Mouse (Mus musculus) liver, embryonic 12.5 days (tissue): ENCODE results near the gene Gm13695. TPM values are rescaled to one million over a fixed set of nuclear protein-coding genes. Genes with fewer than 3 reads are reported as not detected.
"Not testable (repeated sequence)": the region's sequence is repeated elsewhere in the genome, so short reads cannot be mapped to it uniquely, and the experiment has no call there.

Source experiments
- ATAC-seq: fragments of 200-750 bp; cut with Nextera tagmentation; 2 replicates; pipeline ENCODE4 v1.8.0; 2017; ENCODE audit warnings: moderate number of reproducible peaks, mild to moderate bottlenecking, moderate library complexity
- H3K27ac ChIP-seq: fragments of 300-500 bp; sonication (generic); 2 replicates; pipeline ENCODE4 v1.5.1; 2016; ENCODE audit warnings: mild to moderate bottlenecking
- H3K27me3 ChIP-seq: fragments of 300-500 bp; sonication (generic); replicated peaks from 2 replicates; pipeline ENCODE4 v1.6.1; 2016; ENCODE audit warnings: mild to moderate bottlenecking, moderate library complexity
- H3K36me3 ChIP-seq: fragments of 300-500 bp; sonication (generic); 2 replicates; pipeline ENCODE4 v1.6.1; 2016; ENCODE audit warnings: mild to moderate bottlenecking, moderate library complexity
- H3K4me1 ChIP-seq: fragments of 300-500 bp; sonication (generic); 2 replicates; pipeline ENCODE4 v1.6.1; 2016
- H3K4me2 ChIP-seq: fragments of 300-500 bp; sonication (generic); 2 replicates; pipeline ENCODE4 v1.6.1; 2016; ENCODE audit warnings: mild to moderate bottlenecking, moderate library complexity
- H3K4me3 ChIP-seq: fragments of 300-500 bp; sonication (generic); 2 replicates; pipeline ENCODE4 v1.5.1; 2016; ENCODE audit warnings: mild to moderate bottlenecking, moderate library complexity
- H3K9ac ChIP-seq: fragments of 300-500 bp; sonication (generic); 2 replicates; pipeline ENCODE4 v1.6.1; 2016; ENCODE audit warnings: mild to moderate bottlenecking, moderate library complexity
- H3K9me3 ChIP-seq: fragments of 300-500 bp; sonication (generic); replicated peaks from 2 replicates; pipeline ENCODE4 v1.6.1; 2016; ENCODE audit warnings: mild to moderate bottlenecking, moderate library complexity
- WGBS: fragments of 180-500 bp; shearing (Covaris S2); methylation state at CpG from one replicate; pipeline ENCODE4 v1.1.7; 2016; ENCODE audit not compliant: insufficient replicate concordance; 5-methylcytosine and 5-hydroxymethylcytosine counted together
- polyA plus RNA-seq: library from polyadenylated mRNA; unstranded; fragments of >200 nt; fragmentation: Nextera tagmentation; extraction: Ambion mirVana; gene quantifications from 2 replicates; pipeline ENCODE4 v1.2.1, GENCODE M21; 2016

The Gm13695 gene
- polyA plus RNA-seq, result not detected in 2 replicates

DNA sequence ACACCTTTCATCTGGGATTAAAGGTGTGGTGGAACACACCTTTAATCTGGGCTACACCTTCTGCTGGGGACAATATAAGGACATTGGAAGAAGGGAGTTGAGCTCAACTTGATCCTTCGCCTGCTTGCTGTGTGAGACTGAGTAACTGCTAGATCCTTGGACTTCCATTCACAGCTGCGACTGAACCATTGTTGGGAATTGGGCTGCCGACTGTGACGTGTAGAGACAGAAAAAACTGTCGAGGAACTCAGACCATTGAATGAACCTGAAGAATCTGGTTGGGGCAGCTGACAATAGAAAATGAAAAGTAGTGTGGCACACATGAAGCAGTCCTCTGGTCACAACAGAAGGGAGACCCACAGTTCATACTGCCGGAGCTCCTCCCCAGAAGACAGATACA lies at the start of gene Gm13695:
Gene Gm13695, plus strand, starts transcription at position 301 of the 400 bp plus-strand sequence.
- not testable (repeated sequence) for H3K4me3 ChIP-seq, H3K4me1 ChIP-seq, H3K4me2 ChIP-seq, H3K9ac ChIP-seq, ATAC-seq, H3K27me3 ChIP-seq, H3K27ac ChIP-seq, H3K9me3 ChIP-seq, H3K36me3 ChIP-seq
- no CpG with 5 or more reads among the region's 6 CpGs for WGBS

- ATAC-seq, result no peak
- H3K36me3 ChIP-seq, result no peaks in the 10 kb centered on the region
Measured at GRCm38 (mm10) chr2:83929478-83930088, 37.5 kb upstream of the Gm13695 start.

DNA sequence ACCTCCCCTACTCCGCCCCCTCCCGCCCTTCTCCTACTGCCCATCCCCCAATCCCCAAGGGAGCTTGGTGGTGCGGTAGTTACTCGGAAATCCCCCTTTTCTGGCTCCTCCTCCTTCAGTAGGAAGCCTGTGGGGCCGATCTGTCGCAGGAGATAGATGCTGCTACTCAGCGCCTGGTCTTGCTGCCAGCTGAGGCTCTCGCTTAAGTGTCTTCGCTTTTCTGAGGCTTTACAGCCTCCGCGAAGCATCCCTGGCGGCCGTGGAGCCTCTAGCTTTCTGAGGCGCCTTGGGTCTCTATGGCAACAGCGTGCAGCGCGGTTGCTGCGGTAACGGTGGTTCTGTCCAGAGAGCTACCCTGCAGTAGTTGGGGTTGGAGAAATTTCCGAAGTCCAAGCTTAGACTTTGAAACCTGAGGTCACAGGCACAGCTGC lies 26.2 kb upstream of the Gm13695 start, which contains the start of gene Zswim2:
Gene Zswim2, minus strand, starts transcription at position 298 of the 431 bp plus-strand sequence.
- no peaks in the 10 kb centered on the region for H3K9me3 ChIP-seq
- H3K4me2 ChIP-seq, result peak within 1 kb of the TSS; percentile 50
- peak; percentile 40 for ATAC-seq
- peak within 1 kb of the TSS; percentile 15 for H3K4me3 ChIP-seq
- peaks cover 5% of the 10 kb centered on the region; the same call in 1 of the 2 replicates for H3K4me1 ChIP-seq
- under 1% methylated on average over 20 of the region's 20 CpGs for WGBS
- no peak within 1 kb of the TSS for H3K9ac ChIP-seq
- no peak within 1 kb of the TSS for H3K27ac ChIP-seq
- H3K36me3 ChIP-seq, result no peaks in the 10 kb centered on the region
- H3K27me3 ChIP-seq, result 0 out of 2 replicates have a peak, but pooled peaks cover 4% of the 10 kb centered on the region

More at GRCm38 (mm10) chr2:83929478-83930088, 37.5 kb upstream of the Gm13695 start:
- Histone ChIP-seq H3K9ac (no peak overlapping the region), H3K27ac (no peak overlapping the region), H3K4me1 (no peaks in the 10 kb centered on the region), H3K4me2 (no peak overlapping the region), H3K27me3 (no peaks in the 10 kb centered on the region), H3K9me3 (no peaks in the 10 kb centered on the region), H3K4me3 (no peak overlapping the region)
- WGBS, result 16% methylated on average over 2 of the region's 2 CpGs

DNA sequence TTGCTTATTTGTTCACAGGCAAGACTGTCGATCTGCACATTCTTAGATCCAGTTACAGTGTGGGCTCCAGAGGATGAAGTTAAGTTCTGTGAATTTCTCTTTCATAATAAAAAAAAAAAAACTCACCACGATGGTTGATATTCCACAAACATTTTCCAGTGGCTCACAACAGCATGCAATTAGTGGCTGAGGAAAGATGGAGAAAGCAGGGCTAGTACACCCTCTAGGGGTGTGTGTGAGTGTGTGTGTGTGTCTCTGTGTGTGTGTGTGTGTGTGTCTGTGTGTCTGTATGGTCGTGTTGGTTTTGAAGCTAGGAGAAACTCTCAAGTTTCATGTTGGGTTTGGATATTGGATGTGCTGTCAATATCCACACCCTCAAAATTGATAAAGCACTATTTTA lies 25.7 kb upstream of the Gm13695 start:
- H3K9me3 ChIP-seq, result no peaks in the 10 kb centered on the region
- WGBS, result 18% methylated on average over 3 of the region's 3 CpGs
- ATAC-seq, result no peak
- H3K4me1 ChIP-seq, result peaks cover 5% of the 10 kb centered on the region; the same call in 1 of the 2 replicates
- no peak overlapping the region for H3K27ac ChIP-seq
- peak overlapping the region; percentile 50 for H3K4me2 ChIP-seq
- 0 out of 2 replicates have a peak, but pooled peaks cover 4% of the 10 kb centered on the region for H3K27me3 ChIP-seq
- no peak overlapping the region; the same call in 1 of the 2 replicates for H3K4me3 ChIP-seq
- H3K9ac ChIP-seq, result no peak overlapping the region
- no peaks in the 10 kb centered on the region for H3K36me3 ChIP-seq

- Histone ChIP-seq H3K9ac (no peak overlapping the region), H3K9me3 (no peaks in the 10 kb centered on the region), H3K4me3 (no peak overlapping the region), H3K4me1 (peaks cover 5% of the 10 kb centered on the region; the same call in 1 of the 2 replicates), H3K36me3 (no peaks in the 10 kb centered on the region), H3K4me2 (no peak overlapping the region), H3K27ac (no peak overlapping the region), H3K27me3 (0 out of 2 replicates have a peak, but pooled peaks cover 4% of the 10 kb centered on the region)
- 13% methylated on average over 4 of the region's 4 CpGs for WGBS
- ATAC-seq, result no peak
Measured at GRCm38 (mm10) chr2:83941792-83942191, 25.3 kb upstream of the Gm13695 start.

DNA sequence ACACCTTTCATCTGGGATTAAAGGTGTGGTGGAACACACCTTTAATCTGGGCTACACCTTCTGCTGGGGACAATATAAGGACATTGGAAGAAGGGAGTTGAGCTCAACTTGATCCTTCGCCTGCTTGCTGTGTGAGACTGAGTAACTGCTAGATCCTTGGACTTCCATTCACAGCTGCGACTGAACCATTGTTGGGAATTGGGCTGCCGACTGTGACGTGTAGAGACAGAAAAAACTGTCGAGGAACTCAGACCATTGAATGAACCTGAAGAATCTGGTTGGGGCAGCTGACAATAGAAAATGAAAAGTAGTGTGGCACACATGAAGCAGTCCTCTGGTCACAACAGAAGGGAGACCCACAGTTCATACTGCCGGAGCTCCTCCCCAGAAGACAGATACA lies 11.7 kb upstream of the Gm13695 start, which contains the start of gene Gm13698:
Gene Gm13698, plus strand, starts transcription at position 301 of the 400 bp plus-strand sequence.
- H3K4me1 ChIP-seq, H3K27me3 ChIP-seq, H3K27ac ChIP-seq, H3K9me3 ChIP-seq, H3K36me3 ChIP-seq, H3K4me3 ChIP-seq, ATAC-seq, H3K4me2 ChIP-seq, H3K9ac ChIP-seq: not testable (repeated sequence)
- no CpG with 5 or more reads among the region's 6 CpGs for WGBS

DNA sequence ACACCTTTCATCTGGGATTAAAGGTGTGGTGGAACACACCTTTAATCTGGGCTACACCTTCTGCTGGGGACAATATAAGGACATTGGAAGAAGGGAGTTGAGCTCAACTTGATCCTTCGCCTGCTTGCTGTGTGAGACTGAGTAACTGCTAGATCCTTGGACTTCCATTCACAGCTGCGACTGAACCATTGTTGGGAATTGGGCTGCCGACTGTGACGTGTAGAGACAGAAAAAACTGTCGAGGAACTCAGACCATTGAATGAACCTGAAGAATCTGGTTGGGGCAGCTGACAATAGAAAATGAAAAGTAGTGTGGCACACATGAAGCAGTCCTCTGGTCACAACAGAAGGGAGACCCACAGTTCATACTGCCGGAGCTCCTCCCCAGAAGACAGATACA lies 5.9 kb upstream of the Gm13695 start, which contains the start of gene Gm13693:
Gene Gm13693, plus strand, starts transcription at position 301 of the 400 bp plus-strand sequence.
- H3K27ac ChIP-seq, H3K4me1 ChIP-seq, H3K9ac ChIP-seq, H3K27me3 ChIP-seq, H3K9me3 ChIP-seq, H3K36me3 ChIP-seq, H3K4me3 ChIP-seq, H3K4me2 ChIP-seq, ATAC-seq: not testable (repeated sequence)
- WGBS, result no CpG with 5 or more reads among the region's 6 CpGs

- H3K4me1 ChIP-seq, H3K36me3 ChIP-seq, H3K4me2 ChIP-seq, H3K4me3 ChIP-seq, ATAC-seq, H3K9ac ChIP-seq, H3K9me3 ChIP-seq, H3K27ac ChIP-seq, H3K27me3 ChIP-seq: not testable (repeated sequence)
- no CpG with 5 or more reads among the region's 6 CpGs for WGBS
Measured at GRCm38 (mm10) chr2:83972823-83973222, 5.7 kb downstream of the Gm13695 start, which contains the start of gene Gm13696. TSS of gene Gm13696 (plus strand) at chr2:83973123.

- not testable (repeated sequence) for H3K27ac ChIP-seq, H3K36me3 ChIP-seq, ATAC-seq, H3K27me3 ChIP-seq, H3K9me3 ChIP-seq, H3K4me3 ChIP-seq, H3K9ac ChIP-seq, H3K4me1 ChIP-seq, H3K4me2 ChIP-seq
- WGBS, result no CpG with 5 or more reads among the region's 6 CpGs
Measured at GRCm38 (mm10) chr2:83978633-83979032, 11.5 kb downstream of the Gm13695 start, which contains the start of gene Gm13694. TSS of gene Gm13694 (plus strand) at chr2:83978933.

- ATAC-seq, H3K4me3 ChIP-seq, H3K27ac ChIP-seq, H3K36me3 ChIP-seq, H3K27me3 ChIP-seq, H3K4me2 ChIP-seq, H3K4me1 ChIP-seq, H3K9me3 ChIP-seq, H3K9ac ChIP-seq: not testable (repeated sequence)
- WGBS, result no CpG with 5 or more reads among the region's 6 CpGs
Measured at GRCm38 (mm10) chr2:83984443-83984842, 17.3 kb downstream of the Gm13695 start, which contains the start of gene Gm13697. TSS of gene Gm13697 (plus strand) at chr2:83984743.

DNA sequence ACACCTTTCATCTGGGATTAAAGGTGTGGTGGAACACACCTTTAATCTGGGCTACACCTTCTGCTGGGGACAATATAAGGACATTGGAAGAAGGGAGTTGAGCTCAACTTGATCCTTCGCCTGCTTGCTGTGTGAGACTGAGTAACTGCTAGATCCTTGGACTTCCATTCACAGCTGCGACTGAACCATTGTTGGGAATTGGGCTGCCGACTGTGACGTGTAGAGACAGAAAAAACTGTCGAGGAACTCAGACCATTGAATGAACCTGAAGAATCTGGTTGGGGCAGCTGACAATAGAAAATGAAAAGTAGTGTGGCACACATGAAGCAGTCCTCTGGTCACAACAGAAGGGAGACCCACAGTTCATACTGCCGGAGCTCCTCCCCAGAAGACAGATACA lies 23.1 kb downstream of the Gm13695 start, which contains the start of gene Gm13691:
Gene Gm13691, plus strand, starts transcription at position 301 of the 400 bp plus-strand sequence.
- H3K27me3 ChIP-seq, H3K4me1 ChIP-seq, H3K9me3 ChIP-seq, H3K36me3 ChIP-seq, H3K9ac ChIP-seq, H3K4me2 ChIP-seq, ATAC-seq, H3K4me3 ChIP-seq, H3K27ac ChIP-seq: not testable (repeated sequence)
- WGBS, result no CpG with 5 or more reads among the region's 6 CpGs

DNA sequence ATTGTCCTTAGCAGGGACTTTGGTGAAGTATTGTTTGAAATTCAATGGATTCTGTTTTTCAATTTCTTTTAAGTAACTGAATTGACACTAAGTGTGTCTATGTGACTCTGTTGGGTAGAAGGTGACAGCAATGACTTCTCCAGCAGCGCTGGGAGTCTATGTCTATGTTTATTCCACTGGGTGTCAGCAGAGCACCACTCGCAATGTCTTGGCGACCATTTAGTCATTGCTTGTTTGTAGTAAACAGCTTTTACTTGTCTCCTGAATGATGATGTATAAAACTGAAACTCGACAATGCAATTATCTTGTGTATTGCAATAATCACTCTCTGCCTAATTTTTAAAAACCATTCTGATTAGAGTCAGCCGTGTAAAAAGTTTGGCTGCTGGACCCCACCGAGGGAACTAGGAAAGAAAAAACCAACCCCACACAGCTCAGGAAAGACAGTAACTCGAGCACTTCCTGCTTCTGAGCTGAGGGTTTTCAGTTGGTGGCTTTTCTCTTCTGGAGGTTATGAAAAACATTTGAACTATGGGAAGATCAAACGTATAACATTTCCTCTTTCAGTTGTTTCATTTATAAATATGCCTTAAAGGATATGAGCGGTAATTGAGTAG lies 26.6 kb downstream of the Gm13695 start:
- H3K4me1 ChIP-seq, H3K9me3 ChIP-seq, H3K27ac ChIP-seq, H3K4me3 ChIP-seq, H3K36me3 ChIP-seq, H3K9ac ChIP-seq, H3K27me3 ChIP-seq: not testable (repeated sequence)
- peak; percentile 62; the same call in 1 of the 2 replicates for ATAC-seq
- 16% methylated on average over 8 of the region's 9 CpGs for WGBS
- H3K4me2 ChIP-seq, result peak overlapping the region; percentile 30
